Mouse (Mus musculus) heart, postnatal 36 days (tissue): ENCODE measurements around the gene Gm48551. TPM values are rescaled to one million over a fixed set of nuclear protein-coding genes. Genes with fewer than 3 reads are reported as not detected.

ENCODE experiments used
- DNase-seq, 2 experiments: peaks; one replicate each; pipeline ENCODE4 v3.0.0; 2021 to 2022
- intact Hi-C: fragments of 180-260 bp; cut with DNase I; formaldehyde crosslinking; loops from one replicate; pipeline ENCODE4 v1.15.1; 2025
- total RNA-seq, 2 experiments: library from RNA; stranded (reverse); gene quantifications; 2 replicates each; pipeline ENCODE4 v1.2.3; 2021

Gm48551 gene
- total RNA-seq, 2 experiments from 2014 or later: 1.1 to 2.0 TPM

DNA sequence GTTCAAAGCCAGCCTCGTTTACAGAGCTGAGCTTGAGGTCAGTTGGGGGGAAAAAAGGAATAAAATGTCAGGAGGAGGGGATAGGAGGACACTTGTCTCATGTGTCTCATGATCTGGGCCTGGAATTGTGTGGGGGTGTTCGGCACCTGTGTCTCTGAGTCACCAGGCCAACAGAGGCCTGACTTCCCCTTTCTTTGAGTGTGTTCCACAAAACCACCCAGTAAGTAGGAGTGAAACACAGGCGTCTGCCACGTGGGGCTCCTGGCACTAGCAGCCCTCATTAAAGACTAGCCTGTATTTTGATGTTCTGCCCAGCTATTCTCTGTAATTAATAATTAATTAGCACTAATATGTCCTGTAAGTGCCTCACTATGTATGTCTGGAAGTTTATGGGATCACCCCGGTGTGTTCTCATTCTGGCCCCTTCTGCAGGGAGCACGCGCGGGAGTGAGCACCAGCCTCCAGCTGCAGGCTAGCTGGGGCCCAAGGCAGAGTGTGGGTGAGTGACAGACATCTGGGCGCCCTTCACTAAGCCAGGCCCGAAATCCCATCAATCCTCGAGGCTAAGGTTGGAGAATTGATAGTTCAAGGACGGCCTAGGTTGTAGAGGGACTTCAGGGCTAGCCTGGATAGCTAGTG is 27.8 kb upstream of the Gm48551 start:
- DNase-seq: no peak
- intact Hi-C loops: no loop called here

- peak; percentile 92 to 93 for DNase-seq
These were observed 27.0 kb upstream of the Gm48551 start, which contains the start of gene Mfsd12 for GRCm38 (mm10) chr10:81356991-81357844. Gene Mfsd12 (plus strand): TSS chr10:81357491.

GRCm38 (mm10) chr10:81358209-81358608 is 26.1 kb upstream of the Gm48551 start:
- intact Hi-C loops: no loop called here
- no peak for DNase-seq

More at GRCm38 (mm10) chr10:81356991-81357844, 27.0 kb upstream of the Gm48551 start, which contains the start of gene Mfsd12:
- intact Hi-C loops: no loop called here

DNA sequence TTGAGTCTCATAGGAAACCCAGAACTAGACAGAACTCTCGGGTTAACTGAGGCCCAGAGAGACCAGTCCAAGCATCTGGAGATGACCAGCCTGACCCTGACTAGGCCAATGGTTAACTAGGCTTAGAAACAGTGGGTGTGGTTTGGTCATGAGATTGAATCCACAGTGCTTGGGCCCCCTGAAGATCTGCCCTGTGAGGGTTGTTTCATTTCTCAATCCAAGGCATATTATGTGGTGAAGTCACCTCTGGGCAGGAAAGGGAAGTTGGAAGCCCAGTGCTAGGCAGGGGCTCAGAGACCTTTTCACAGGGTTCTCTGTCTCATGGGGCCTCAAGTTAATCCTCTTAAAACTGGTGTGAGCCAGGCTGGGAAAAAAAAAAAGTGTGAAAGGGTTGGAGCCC is 25.4 kb upstream of the Gm48551 start:
- intact Hi-C loops: no loop called here
- DNase-seq: no peak

- DNase-seq: no peak
These were observed 23.5 kb upstream of the Gm48551 start for GRCm38 (mm10) chr10:81360721-81361120.

DNA sequence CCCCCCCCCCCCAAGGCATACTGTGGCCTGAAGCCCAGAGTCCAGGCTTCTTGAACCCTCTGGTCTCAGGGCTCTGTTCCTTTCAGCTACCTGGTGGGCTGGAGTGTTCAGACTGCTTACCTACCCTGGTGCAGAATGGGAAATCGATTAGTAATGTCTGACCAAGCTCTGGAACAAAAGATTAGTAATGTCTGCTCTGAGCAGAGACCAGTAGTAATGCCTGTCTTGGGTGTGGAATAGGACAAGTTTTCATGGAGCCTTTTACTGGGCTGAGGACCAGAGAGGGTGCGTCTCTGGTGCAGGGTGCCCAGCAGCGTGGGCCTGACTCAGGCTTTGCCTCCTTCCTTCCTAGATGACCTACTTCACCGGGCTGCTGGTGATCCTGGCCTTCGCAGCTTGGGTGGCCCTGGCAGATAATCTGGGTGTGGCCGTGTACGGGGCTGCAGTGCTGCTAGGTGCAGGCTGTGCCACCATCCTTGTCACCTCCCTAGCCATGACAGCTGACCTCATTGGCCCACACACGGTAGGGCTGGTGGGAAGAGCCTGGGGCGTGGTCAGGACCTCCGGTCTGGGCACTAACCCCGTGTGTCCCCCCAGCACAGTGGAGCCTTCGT is 21.8 kb upstream of the Gm48551 start:
- no peak for DNase-seq
- intact Hi-C loops: no loop called here

More at GRCm38 (mm10) chr10:81360721-81361120, 23.5 kb upstream of the Gm48551 start:
- intact Hi-C loops: no loop called here

DNA sequence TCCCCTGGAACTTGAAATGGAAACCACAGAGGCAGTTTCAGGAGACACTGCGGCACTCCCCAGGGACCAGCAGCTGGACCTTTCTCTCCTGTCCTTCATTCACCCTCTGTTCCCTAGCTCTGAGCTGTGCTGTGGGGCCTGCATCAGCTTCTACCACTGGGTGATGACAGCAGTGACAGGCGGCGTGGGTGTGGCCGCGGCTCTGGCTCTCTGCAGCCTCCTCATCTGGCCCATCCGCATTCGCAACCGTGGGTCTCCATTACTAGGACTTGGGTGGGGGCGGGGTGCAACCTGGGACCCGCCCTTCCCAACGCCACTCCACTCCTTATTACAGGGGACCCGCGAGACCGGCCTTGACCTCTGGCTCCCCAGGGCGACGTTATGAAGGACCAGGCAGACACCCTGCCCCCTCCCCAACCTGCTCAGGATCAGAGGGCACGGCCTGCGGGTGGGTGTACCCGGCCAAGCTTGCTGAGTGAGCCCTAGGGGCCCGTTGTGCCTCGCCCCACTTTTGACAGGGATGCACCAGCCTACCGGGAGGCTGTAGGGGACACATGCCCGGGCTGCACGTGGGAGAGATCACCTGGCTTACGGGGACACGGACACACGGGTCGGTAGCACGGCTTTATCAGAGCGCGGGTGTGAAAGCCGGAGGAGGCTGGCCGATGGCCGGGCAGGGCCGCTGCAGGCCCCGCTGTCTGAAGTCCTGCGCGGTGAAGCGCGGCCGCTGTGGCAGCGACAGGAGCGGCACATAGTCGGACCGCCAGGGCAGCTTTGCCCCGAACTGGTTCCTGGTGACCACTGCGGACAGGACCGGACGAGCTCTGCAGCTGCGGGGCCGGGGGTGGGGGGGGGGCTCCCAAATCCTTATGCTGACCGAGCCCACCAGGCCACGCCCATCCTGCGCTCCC is 20.6 kb upstream of the Gm48551 start:
- DNase-seq: peak in 1 of 2 experiments; percentile 33
- intact Hi-C loops: no loop called here

DNA sequence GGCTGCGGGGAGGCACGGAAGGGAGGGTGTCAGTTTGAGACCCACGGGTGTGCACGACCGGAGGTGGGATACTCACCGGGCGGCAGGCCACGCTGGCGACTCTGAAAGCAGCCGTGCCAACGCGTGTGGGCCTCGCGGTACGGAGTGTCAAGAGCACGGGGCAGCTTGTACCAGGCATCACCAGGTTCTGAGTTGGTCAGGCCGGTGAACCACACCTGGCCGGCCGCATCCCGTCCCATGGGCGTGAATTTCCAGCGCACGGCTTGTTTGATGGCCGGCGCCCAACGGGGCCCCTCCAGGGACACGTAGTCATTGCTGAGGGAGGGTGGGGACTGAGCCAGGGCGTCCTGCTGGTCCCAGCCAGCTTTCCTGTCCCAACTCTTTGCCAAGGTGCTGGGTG is 19.6 kb upstream of the Gm48551 start:
- peak in 1 of 2 experiments; percentile 49 for DNase-seq
- intact Hi-C loops: no loop called here

- intact Hi-C loops: no loop called here
- DNase-seq: no peak
These were observed 19.2 kb upstream of the Gm48551 start for GRCm38 (mm10) chr10:81365073-81365472.

DNA sequence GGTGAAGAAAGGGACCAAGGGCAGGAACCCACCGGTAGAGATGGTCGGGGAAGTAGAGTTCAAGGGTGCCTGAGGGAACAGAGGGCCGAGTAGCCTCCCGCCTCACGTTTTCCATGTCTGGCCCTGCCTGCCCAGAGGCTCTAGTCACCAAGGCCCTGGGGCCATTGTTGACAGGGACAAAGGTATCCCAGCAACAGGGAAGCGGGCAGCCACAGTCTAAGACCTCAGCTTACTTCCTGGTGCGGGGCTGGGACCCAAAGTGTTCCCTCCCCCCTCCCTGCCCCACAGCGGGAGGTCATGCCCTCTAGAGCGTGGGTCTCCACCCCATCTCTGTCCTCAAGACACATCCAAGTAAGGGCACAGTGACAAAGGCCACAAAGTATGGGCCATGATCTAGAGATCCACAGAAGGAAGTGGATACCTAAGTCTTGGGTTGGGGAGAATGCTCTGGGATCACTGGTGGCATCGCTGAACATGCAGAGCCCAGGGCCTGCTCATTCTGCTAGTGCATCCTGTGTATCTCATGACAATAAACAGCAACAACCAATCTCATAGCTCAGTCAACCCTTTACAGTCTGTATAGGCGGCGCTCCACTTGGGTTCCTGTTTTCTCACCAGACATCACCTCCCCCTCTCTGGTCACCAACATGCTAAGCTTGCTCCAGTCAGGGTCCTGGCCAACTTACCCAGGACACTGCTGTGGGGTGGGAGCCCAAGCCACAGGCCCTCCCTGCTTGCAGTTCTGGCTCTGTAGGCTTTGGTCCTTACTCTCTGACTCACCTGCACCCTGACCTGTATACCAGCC is 18.4 kb upstream of the Gm48551 start, which contains the start of gene 4930404N11Rik:
4930404N11Rik (minus strand) TSS at position 145 of the 805 bp plus-strand sequence.
- intact Hi-C loops: no loop called here
- DNase-seq: no peak

- intact Hi-C loops: no loop called here
These were observed 17.6 kb upstream of the Gm48551 start for GRCm38 (mm10) chr10:81366477-81367206.

DNA sequence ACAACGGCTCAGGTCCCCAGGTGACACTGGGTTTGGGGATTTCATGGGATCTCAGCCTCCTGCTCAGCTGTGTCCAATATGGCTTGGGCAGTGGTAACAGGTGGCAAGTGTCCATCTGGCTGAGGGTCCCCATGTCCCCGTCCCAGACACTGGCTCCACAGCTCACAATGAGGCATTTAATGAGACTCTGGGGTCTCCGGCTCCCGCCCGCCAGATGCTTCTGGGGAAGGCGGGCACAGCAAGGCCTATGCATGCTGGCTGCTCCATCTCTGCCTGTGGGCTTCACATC is 17.1 kb upstream of the Gm48551 start:
- intact Hi-C loops: no loop called here
- no peak for DNase-seq

More at GRCm38 (mm10) chr10:81366477-81367206, 17.6 kb upstream of the Gm48551 start:
- no peak for DNase-seq

- no peak for DNase-seq
These were observed 8.9 kb upstream of the Gm48551 start for GRCm38 (mm10) chr10:81375322-81375721.

DNA sequence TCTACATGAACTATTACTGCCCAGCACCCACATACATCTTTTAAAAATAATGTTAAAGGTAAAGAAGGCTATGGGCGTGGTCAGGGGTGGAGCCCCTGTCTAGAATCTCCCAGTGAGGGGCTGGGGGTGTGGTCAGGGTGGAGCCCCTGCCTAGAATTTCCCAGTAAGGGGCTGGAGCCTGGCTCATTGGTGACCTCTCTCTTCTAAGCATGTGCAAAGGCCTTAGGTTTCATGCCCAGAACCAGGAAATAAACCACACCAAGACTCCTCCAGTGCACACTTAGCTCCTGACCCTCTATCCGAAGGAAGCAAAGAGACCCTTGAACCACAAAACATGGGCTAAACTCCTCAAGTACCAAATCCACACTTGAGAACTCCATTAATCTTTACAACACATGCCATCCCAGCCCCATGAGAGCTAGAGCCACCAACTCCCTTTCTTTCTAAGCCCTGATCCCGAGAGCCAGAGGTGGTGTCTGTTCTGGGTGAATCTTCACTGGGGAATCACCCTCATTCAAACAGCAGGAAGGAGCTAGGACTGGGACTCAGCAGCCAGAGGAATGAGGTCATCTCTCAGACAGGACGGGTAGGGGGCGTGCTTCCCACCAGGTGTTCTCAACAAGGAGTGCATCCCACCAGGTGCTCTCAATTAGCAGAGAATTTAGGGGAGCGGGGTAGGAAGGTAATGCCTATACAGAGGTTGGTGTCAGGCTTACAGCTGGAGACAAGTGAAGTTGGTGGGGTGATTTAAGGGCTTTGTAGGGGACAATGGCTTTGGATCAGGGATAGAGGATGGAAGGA is 7.5 kb upstream of the Gm48551 start:
- no peak for DNase-seq
- intact Hi-C loops: no loop called here

More at GRCm38 (mm10) chr10:81375322-81375721, 8.9 kb upstream of the Gm48551 start:
- intact Hi-C loops: no loop called here

GRCm38 (mm10) chr10:81377362-81377664 is 7.0 kb upstream of the Gm48551 start:
- no peak for DNase-seq
- intact Hi-C loops: no loop called here

DNA sequence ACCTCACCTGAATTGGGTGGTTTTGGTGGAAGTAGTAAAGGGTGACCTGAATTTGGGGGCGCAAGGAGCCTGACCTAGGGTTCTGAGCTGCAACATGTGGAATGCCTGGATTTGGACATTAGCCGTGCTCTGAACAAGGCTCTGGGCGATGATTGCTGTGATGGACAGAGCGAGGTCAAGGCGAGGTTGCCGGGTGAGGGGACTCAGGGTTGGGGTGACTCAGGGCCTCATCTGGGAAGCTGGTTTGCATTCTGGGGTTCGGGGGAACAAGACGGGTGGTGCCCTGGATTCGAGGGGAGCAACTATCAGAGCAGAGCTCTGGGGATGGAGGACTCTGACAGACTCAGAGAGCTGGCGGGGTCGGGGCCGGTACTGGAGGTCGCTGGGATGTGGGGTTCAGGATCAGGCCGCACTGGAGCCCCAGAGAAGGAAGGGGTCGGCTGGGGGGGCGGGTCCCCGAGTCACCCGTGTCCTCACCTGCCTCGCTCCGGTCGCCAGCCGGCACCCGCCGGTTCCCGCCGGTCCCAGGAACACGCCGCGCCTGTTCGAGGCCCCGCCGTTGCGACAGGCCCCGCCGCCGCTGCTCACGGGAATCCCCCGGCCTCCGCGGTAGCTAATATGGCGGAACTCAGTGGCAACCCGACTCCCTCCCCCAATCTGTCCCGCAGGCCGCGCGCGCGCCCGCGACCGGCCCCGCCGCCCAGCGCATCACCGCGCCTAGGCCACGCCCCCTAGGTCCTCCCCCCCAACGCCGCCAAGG is 6.3 kb upstream of the Gm48551 start, which contains the start of gene Fzr1:
Fzr1 (minus strand) TSS at position 724 of the 760 bp plus-strand sequence.
- intact Hi-C loops: no loop called here
- peak in 1 of 2 experiments; percentile 36 for DNase-seq

- intact Hi-C loops: no loop called here
- peak; percentile 100 for DNase-seq
These were observed 5.6 kb upstream of the Gm48551 start for GRCm38 (mm10) chr10:81378553-81379182.
